Mouse (Mus musculus): ENCODE results near the gene Gm10190. TPM values are rescaled to one million over a fixed set of nuclear protein-coding genes. Genes with fewer than 3 reads are reported as not detected.

Gene Gm10190
- total RNA-seq, 2 experiments from 2014 or later, result 1.1 TPM; not detected in 1

Other genes with a start within 250 kb of the Gm10190 start
- 10 to 100 TPM; 13.9 to 19.8 TPM for gene Galm, start 246.1 kb downstream of the Gm10190 start, total RNA-seq (2021)
- 100 to 1,000 TPM; 101 to 144 TPM for gene Srsf7, start 166.2 kb downstream of the Gm10190 start, total RNA-seq (2021)
- gene Ttc39d, start 166.1 kb downstream of the Gm10190 start, total RNA-seq (2021), result not detected
- 1 to 10 TPM; 7.5 to 7.8 TPM for gene Gemin6, start 149.1 kb downstream of the Gm10190 start, total RNA-seq (2021)
- gene Morn2, start 83.3 kb downstream of the Gm10190 start, total RNA-seq (2021), result 10 to 100 TPM; 13.7 to 17.6 TPM
- 10 to 100 TPM; 11.9 to 12.7 TPM for gene Dhx57, start 83.1 kb downstream of the Gm10190 start, total RNA-seq (2021)
- gene Arhgef33, start 66.1 kb downstream of the Gm10190 start, total RNA-seq (2021), result under 1 TPM in 1 of 2 experiments, not detected in 1; 0.63 TPM
- gene Sos1, start 106.9 kb upstream of the Gm10190 start, total RNA-seq (2021), result 10 to 100 TPM; 28.1 to 29.3 TPM
- under 1 TPM in 1 of 2 experiments, not detected in 1; 0.20 TPM for gene Cdkl4, start 204.3 kb upstream of the Gm10190 start, total RNA-seq (2021)

All from adrenal gland, postnatal 36 days (tissue).